Comparison of ENCODE assay signal across 12 mouse cellular contexts in the genomic region with DNA sequence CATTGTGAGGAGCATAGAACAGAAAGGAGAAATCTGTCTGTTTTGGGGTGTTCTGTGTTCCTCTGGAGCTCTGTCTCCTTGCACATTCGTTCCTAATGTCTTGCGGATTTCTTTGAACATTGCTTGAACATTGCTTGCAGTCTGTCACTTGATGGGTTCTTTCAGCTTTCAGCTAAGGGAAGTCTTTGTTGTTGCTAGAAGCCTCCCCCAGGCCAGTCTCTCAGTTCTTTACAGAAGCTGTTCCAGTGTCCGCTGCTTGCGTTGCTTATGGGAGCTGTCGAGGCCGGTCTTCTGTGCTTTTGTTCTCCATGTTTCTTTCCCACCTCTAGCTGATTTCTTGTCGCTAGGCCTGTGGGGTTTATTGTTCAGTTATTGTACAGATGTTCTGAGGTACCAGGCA. TPM values are rescaled to one million over a fixed set of nuclear protein-coding genes. Genes with fewer than 3 reads are reported as not detected.
DNase-seq lines count a peak whose midpoint lies in the region; ATAC-seq lines count a peak whose summit lies in the region.
"Had no signal": no experiment of that assay in that cellular context is flagged by ENCODE, and none has a peak within 500 bp of the region (broad histone marks: within the 10 kb centered on the region; RNA-seq: fewer than 3 reads in every experiment).

No protein-coding gene starts in this region.

- peaks cover 59% of the 10 kb centered on the region for H3K4me1 ChIP-seq in heart, embryonic 10.5 days
- H3K4me1 ChIP-seq in lung, embryonic 16.5 days (replicated peaks; ENCODE audit: control insufficient read depth, insufficient read depth, low read length), result peaks cover 48% of the 10 kb centered on the region
- peaks cover 34% of the 10 kb centered on the region for H3K4me1 ChIP-seq in hindbrain, embryonic 16.5 days (ENCODE audit: control insufficient read depth, insufficient read depth, low read depth, low read length)
- peaks cover 32% of the 10 kb centered on the region for H3K4me1 ChIP-seq in neural tube, embryonic 14.5 days (ENCODE audit: control insufficient read depth, insufficient read depth, low read length)

- H3K9ac ChIP-seq in lung, embryonic 16.5 days (ENCODE audit: low read length), result 0 out of 2 replicates have a peak overlapping the region, but pooled peaks have one; percentile 17
- peak overlapping the region; percentile 42; the same call in 1 of the 2 replicates for H3K9ac ChIP-seq in hindbrain, embryonic 16.5 days (ENCODE audit: low read depth, low read length)
- 0 out of 2 replicates have a peak overlapping the region, but pooled peaks have one; percentile 29 for H3K9ac ChIP-seq in neural tube, embryonic 14.5 days (replicated peaks; ENCODE audit: low read depth, low read length)

- H3K36me3 ChIP-seq in heart, embryonic 10.5 days, result no peaks in the 10 kb centered on the region
- H3K36me3 ChIP-seq in lung, embryonic 16.5 days (ENCODE audit: control insufficient read depth, insufficient read depth, low read length), result no peaks in the 10 kb centered on the region
- no peaks in the 10 kb centered on the region for H3K36me3 ChIP-seq in hindbrain, embryonic 16.5 days (ENCODE audit: control insufficient read depth, insufficient read depth, low read length)
- no peaks in the 10 kb centered on the region for H3K36me3 ChIP-seq in neural tube, embryonic 14.5 days (ENCODE audit: control insufficient read depth, insufficient read depth, low read length)

- 58% methylated on average over 7 of the region's 7 CpGs for WGBS in heart, embryonic 10.5 days
- WGBS in lung, embryonic 16.5 days, result 56% methylated on average over 7 of the region's 7 CpGs
- WGBS in hindbrain, embryonic 16.5 days, result 18% methylated on average over 7 of the region's 7 CpGs
- WGBS in neural tube, embryonic 14.5 days, result 35% methylated on average over 7 of the region's 7 CpGs

- no peaks in the 10 kb centered on the region for H3K27me3 ChIP-seq in heart, embryonic 10.5 days (ENCODE audit: insufficient read depth, poor library complexity, severe bottlenecking)
- H3K27me3 ChIP-seq in lung, embryonic 16.5 days (ENCODE audit: control insufficient read depth, insufficient read depth, low read depth, low read length), result no peaks in the 10 kb centered on the region
- no peaks in the 10 kb centered on the region for H3K27me3 ChIP-seq in hindbrain, embryonic 16.5 days (replicated peaks; ENCODE audit: control insufficient read depth, insufficient read depth, low read length)
- H3K27me3 ChIP-seq in neural tube, embryonic 14.5 days (ENCODE audit: control insufficient read depth, insufficient read depth, low read length), result no peaks in the 10 kb centered on the region

- H3K4me2 ChIP-seq in lung, embryonic 16.5 days (ENCODE audit: low read depth, low read length), result no peak overlapping the region
- H3K4me2 ChIP-seq in hindbrain, embryonic 16.5 days (ENCODE audit: low read length), result peak overlapping the region; percentile 2; the same call in 1 of the 2 replicates
- no peak overlapping the region for H3K4me2 ChIP-seq in neural tube, embryonic 14.5 days (ENCODE audit: low read depth, low read length)

- no peak overlapping the region for H3K4me3 ChIP-seq in heart, embryonic 10.5 days
- H3K4me3 ChIP-seq in lung, embryonic 16.5 days (ENCODE audit: low read length), result no peak overlapping the region
- no peak overlapping the region for H3K4me3 ChIP-seq in hindbrain, embryonic 16.5 days (ENCODE audit: low read length)
- H3K4me3 ChIP-seq in neural tube, embryonic 14.5 days (ENCODE audit: low read depth, low read length), result no peak overlapping the region

- no peak for DNase-seq in heart, embryonic 10.5 days (ENCODE audit: low spot score)
- no peak for DNase-seq in heart, adult 18-20 months
- no peak for DNase-seq in lung, postnatal 25 days (ENCODE audit: low spot score)
- no peak for DNase-seq in ovary, postnatal 36 days (ENCODE audit: low spot score)
- DNase-seq in frontal cortex, postnatal 36 days (ENCODE audit: low spot score in 2 of 2), result no peak
- DNase-seq: adrenal gland, postnatal 36 days; gastrocnemius, postnatal 14 days; lung, postnatal 10 days had no signal

- ATAC-seq in lung, embryonic 16.5 days (ENCODE audit: low read depth), result no peak
- ATAC-seq in hindbrain, embryonic 16.5 days, result no peak
- ATAC-seq in neural tube, embryonic 14.5 days (ENCODE audit: low read depth), result no peak

- H3K27ac ChIP-seq in heart, embryonic 10.5 days, result peak overlapping the region; percentile 69
- H3K27ac ChIP-seq in lung, embryonic 16.5 days (ENCODE audit: low read length), result no peak overlapping the region
- H3K27ac ChIP-seq in hindbrain, embryonic 16.5 days (ENCODE audit: low read depth, low read length), result peak overlapping the region; percentile 62
- peak overlapping the region; percentile 72 for H3K27ac ChIP-seq in neural tube, embryonic 14.5 days (ENCODE audit: low read depth, low read length)

- no peaks in the 10 kb centered on the region for H3K9me3 ChIP-seq in heart, embryonic 10.5 days
- no peaks in the 10 kb centered on the region for H3K9me3 ChIP-seq in lung, embryonic 16.5 days (ENCODE audit: control insufficient read depth, low read length)
- H3K9me3 ChIP-seq in hindbrain, embryonic 16.5 days (ENCODE audit: control insufficient read depth, low read length), result no peaks in the 10 kb centered on the region
- H3K9me3 ChIP-seq in neural tube, embryonic 14.5 days (ENCODE audit: control insufficient read depth, low read length), result no peaks in the 10 kb centered on the region

RNA-seq across cellular contexts. Expression of gene Vps37c, which starts 7.3 kb away (rescaled TPM):
- 26.5 and 26.7 TPM in 2 replicates for polyA plus RNA-seq in heart, embryonic 10.5 days (2016; fragmentation: Nextera tagmentation; extraction: Ambion mirVana)
- total RNA-seq in heart, adult 18-20 months (2021), result 10 to 100 TPM; 20.4 to 21.8 TPM
- 29.9 and 36.2 TPM in 2 replicates for polyA plus RNA-seq in lung, embryonic 16.5 days (2015; fragmentation: Nextera tagmentation; extraction: Ambion mirVana)
- polyA plus RNA-seq in hindbrain, embryonic 16.5 days (2015; fragmentation: Nextera tagmentation; extraction: Ambion mirVana), result 27.7 and 35.0 TPM in 2 replicates
- 23.1 and 31.1 TPM in 2 replicates for polyA plus RNA-seq in neural tube, embryonic 14.5 days (2014; fragmentation: Nextera tagmentation; extraction: Ambion mirVana)

RNA-seq across cellular contexts. Expression of gene Pga5, which starts 17.9 kb away (rescaled TPM):
- not detected in 2 replicates for polyA plus RNA-seq in heart, embryonic 10.5 days (2016; fragmentation: Nextera tagmentation; extraction: Ambion mirVana)
- total RNA-seq in heart, adult 18-20 months (2021), result not detected
- polyA plus RNA-seq in lung, embryonic 16.5 days (2015; fragmentation: Nextera tagmentation; extraction: Ambion mirVana), result not detected in 2 replicates
- not detected in 2 replicates for polyA plus RNA-seq in hindbrain, embryonic 16.5 days (2015; fragmentation: Nextera tagmentation; extraction: Ambion mirVana)
- not detected in 2 replicates for polyA plus RNA-seq in neural tube, embryonic 14.5 days (2014; fragmentation: Nextera tagmentation; extraction: Ambion mirVana)
- total RNA-seq: adrenal gland, postnatal 36 days; common myeloid progenitor, adult 5-6 weeks; gastrocnemius, postnatal 14 days had no signal

RNA-seq across cellular contexts. Expression of gene Cd5, which starts 43.0 kb away (rescaled TPM):
- polyA plus RNA-seq in heart, embryonic 10.5 days (2016; fragmentation: Nextera tagmentation; extraction: Ambion mirVana), result 0.18 and 0.28 TPM in 2 replicates
- 1 to 10 TPM in 1 of 2 experiments, not detected in 1; 1.1 TPM for total RNA-seq in heart, adult 18-20 months (2021)
- 0.87 and 1.1 TPM in 2 replicates for polyA plus RNA-seq in lung, embryonic 16.5 days (2015; fragmentation: Nextera tagmentation; extraction: Ambion mirVana)
- polyA plus RNA-seq in hindbrain, embryonic 16.5 days (2015; fragmentation: Nextera tagmentation; extraction: Ambion mirVana), result 0.09 and 0.28 TPM in 2 replicates
- 0.44 TPM in 1 of 2 replicates, not detected in the other for polyA plus RNA-seq in neural tube, embryonic 14.5 days (2014; fragmentation: Nextera tagmentation; extraction: Ambion mirVana)
- total RNA-seq: common myeloid progenitor, adult 5-6 weeks; gastrocnemius, postnatal 14 days had no signal
